Mouse (Mus musculus) embryonic fibroblast, embryonic 13.5 days (primary cell): Measurements from ENCODE around the gene Slc9a8.

Experiments used
- CTCF ChIP-seq: IDR thresholded peaks from 2 replicates; pipeline ENCODE4 v1.5.1; 2011; ENCODE audit warnings: mild to moderate bottlenecking, control low read depth, low read length, moderate library complexity, borderline replicate concordance; ENCODE audit not compliant: insufficient read depth
- POLR2A ChIP-seq: IDR thresholded peaks from 2 replicates; pipeline ENCODE4 v1.6.1; 2011; ENCODE audit warnings: low read depth, mild to moderate bottlenecking, control low read depth, low read length, moderate library complexity

DNA sequence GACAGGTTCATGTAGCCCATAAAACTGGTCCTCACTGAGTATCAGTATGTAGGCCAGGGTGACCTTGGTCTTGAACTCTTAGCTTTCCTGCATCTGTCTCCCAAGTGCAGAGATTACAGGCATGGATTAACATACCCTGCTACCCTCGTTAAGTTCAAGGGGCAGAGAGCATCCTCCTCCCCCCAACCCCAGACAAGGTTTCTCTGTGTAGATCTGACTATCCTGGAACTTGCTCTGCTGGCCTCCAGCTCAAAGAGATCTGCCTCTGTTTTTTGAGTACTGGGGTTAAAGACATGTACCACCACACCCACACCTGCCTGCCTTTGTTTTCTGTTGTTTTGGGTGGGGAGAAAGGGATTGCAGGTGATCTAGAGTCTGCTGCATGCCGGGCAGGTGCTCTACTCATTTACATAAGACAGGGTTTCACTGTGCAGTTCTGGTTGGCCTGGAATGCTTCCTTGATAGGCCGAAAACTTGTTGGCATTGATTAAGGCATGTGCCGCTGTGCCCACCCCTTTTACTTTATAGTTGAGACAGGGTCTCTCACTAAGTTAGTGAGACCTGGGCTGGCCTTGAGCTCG is 1.6 kb downstream of the Slc9a8 start:
- TF ChIP-seq POLR2A (no peak), CTCF (no peak)
